Mouse (Mus musculus): ENCODE measurements at regions not wholly inside any gene's neighbourhood (a gene's known extent, or its start where the extent isn't known, plus 50 kb on each side); places are given as distances from the start of the nearest gene placed in this dataset.

DNA sequence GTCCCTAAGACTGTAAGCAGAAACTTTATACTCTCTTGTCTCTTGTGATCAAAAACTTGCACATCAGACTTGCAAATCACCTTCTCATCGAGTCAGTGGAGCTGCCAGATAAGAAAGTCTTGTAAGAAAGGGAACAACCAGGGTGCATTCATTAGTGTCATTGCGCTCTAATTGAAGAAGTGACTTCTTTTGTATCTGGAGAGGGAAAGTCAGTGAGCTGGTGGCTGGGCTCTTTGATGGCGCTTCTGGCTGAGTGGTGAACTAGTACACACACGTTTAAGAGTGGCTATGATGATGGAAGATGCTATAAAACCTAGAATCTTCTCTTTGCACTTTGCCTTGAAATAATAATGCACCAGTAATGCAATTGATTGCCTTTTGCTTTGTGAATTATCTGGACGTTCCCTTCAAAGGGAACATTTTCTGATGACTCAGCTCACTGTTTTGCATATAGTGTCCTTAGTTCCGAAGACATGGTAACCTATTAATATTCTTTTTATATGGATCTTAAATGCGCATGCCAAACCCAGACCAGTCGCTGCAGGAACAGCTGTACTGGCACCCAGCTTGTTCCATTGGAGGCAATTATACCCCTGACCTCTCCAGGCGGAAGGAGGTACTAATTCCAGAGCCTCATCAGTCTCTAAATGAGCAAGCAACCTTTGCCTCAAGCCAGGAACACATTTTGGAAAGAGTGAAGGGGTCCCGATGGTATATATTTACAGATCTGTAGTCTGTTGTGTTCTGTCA lies 147.3 kb upstream of the Cdh6 start:
- no peak for ATAC-seq (replicated peaks in 1 of 2; ENCODE audit: insufficient read depth in 1 of 2, low FRiP score in 2 of 2, low TSS enrichment in 1 of 2, low read depth in 1 of 2, poor library complexity in 2 of 2, severe bottlenecking in 2 of 2)

DNA sequence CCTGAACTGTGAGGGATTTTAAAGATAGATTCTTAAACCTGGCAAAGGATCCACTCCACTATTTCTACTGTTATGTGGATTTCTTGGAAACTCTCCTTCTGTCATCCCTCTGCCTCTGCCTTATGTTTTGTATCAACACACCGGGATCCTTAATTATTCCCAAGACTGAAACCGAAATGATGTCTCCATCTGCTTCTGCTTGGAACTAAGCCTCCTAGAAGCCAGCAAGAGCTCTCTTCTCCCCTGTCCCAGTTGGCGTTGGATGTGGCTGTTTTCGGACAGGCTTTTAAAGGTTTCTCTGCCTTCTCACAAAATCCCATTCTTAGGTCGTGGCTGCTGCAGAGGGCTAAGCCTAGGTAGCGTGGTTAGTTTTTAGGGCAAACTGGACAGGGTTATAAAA lies 131.1 kb upstream of the Cdh6 start:
- no peak for ATAC-seq (replicated peaks in 1 of 2; ENCODE audit: insufficient read depth in 1 of 2, low FRiP score in 2 of 2, low TSS enrichment in 1 of 2, low read depth in 1 of 2, poor library complexity in 2 of 2, severe bottlenecking in 2 of 2)

DNA sequence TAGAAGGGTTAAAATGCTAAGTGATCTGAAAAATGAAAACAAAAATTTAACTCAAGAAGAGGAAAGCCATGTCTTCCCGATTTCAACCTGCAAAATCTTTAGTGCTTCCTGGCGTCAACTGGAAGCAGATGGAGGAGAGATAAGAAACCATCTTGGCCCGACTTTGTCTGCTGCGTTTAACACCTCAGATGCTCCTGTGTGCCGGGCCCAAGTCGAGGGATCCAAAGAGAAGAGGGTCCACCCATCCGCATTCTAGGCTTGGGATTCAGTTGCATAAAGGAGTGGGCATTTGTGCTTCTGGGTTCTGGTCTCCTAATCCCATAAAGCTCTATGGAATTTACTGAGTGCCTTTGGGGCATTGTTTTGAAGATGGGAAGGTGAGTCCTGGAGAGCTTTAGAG lies 130.0 kb upstream of the Cdh6 start:
- ATAC-seq (replicated peaks in 1 of 2; ENCODE audit: insufficient read depth in 1 of 2, low FRiP score in 2 of 2, low TSS enrichment in 1 of 2, low read depth in 1 of 2, poor library complexity in 2 of 2, severe bottlenecking in 2 of 2), result no peak

DNA sequence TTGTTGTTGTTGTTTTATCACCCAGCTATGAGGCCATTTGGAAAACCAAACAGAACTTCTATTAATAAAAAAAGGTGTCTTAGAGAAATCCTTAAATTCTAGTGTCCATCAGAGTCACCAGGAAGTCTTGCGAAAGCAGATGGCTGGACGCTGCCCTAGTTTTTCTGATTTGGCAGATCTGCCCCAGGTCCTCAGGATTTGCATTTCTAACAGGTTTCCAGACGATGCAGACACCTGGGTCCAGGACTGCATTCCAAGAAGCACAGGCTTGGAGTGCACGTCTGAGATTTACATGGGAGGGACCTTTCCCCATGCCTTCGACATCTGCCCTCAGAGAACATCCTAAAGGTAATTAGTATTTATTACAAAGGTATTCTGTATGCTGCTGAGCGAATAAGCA lies 129.2 kb upstream of the Cdh6 start:
- no peak for ATAC-seq (replicated peaks in 1 of 2; ENCODE audit: insufficient read depth in 1 of 2, low FRiP score in 2 of 2, low TSS enrichment in 1 of 2, low read depth in 1 of 2, poor library complexity in 2 of 2, severe bottlenecking in 2 of 2)

DNA sequence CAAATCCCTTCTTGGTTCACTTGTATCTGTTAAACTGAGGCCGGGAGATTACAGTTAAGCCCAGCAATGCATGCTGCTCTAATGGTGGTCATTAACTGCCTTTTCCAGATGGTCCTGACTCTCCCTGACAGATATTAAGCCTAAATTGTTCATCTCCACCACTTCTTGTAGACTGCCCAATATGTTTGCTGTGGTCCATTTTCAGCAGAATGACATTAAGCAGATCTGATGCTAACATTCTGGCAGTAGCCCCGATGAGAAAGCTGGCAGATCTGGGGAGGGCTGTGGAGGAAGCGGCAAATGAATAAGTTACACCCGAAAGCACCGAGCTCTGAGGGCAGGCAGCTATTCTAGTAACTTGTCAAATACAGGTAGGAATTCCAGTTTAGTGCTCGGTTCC lies 123.5 kb upstream of the Cdh6 start:
- ATAC-seq (replicated peaks in 1 of 2; ENCODE audit: insufficient read depth in 1 of 2, low FRiP score in 2 of 2, low TSS enrichment in 1 of 2, low read depth in 1 of 2, poor library complexity in 2 of 2, severe bottlenecking in 2 of 2), result no peak

DNA sequence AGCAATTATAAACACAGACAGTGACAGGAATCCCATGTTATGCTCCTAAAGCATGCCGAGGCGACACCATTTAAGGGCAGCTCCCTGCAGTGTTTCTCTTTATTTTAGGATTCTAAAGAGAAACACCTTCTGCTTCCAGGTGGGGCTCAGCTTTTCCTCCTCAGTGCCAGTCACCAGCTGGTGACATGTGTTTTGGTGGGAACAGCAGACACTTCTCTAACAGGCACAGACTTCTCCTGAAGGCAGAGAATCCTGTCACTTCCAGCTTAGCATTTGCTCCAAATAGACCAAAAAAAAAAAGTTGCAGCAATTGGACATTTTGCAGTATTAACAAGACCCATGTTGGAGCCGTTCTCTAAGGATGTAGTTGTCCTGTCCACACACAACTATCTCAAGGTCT lies 115.6 kb upstream of the Cdh6 start:
- no peak for ATAC-seq (replicated peaks in 1 of 2; ENCODE audit: insufficient read depth in 1 of 2, low FRiP score in 2 of 2, low TSS enrichment in 1 of 2, low read depth in 1 of 2, poor library complexity in 2 of 2, severe bottlenecking in 2 of 2)

DNA sequence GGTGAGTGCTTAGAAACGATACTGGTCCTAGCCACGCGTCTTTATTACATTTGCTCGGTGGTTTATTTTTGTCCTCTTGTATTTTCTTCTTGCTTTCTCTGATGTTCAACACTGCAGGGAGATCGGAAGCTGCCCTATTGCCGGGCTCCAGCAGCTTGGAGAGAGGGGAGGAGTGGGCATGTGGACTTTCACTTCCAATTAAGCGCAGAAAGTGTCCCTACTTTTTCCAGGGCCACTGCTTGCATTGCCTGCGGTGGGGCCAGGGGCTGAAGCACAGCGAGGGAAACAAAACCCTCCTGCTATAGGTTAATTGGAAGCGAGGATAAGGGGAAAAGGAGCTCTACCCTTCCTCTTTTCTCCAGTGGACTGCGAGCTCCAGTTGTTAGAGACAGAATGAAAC lies 114.4 kb upstream of the Cdh6 start:
- no peak for ATAC-seq (replicated peaks in 1 of 2; ENCODE audit: insufficient read depth in 1 of 2, low FRiP score in 2 of 2, low TSS enrichment in 1 of 2, low read depth in 1 of 2, poor library complexity in 2 of 2, severe bottlenecking in 2 of 2)

DNA sequence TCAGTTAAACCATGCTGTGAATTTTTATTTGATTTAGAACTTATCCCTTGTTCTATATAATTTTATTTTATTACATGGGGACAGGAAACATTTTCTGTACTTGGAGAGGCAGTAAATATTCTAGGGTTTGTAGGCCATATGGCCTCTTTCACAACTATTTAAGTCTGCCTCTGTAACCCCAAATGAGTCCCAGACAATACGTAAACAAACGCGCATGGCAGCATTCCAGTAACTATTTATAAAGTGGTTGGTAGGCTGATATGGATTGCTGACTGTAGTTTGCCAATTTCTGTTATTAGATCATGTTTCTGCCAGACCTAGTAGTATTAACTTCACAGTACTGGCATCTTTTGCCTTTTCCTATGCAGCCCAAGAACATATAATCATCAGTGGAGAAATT lies 111.9 kb upstream of the Cdh6 start:
- no peak for ATAC-seq (replicated peaks in 1 of 2; ENCODE audit: insufficient read depth in 1 of 2, low FRiP score in 2 of 2, low TSS enrichment in 1 of 2, low read depth in 1 of 2, poor library complexity in 2 of 2, severe bottlenecking in 2 of 2)

DNA sequence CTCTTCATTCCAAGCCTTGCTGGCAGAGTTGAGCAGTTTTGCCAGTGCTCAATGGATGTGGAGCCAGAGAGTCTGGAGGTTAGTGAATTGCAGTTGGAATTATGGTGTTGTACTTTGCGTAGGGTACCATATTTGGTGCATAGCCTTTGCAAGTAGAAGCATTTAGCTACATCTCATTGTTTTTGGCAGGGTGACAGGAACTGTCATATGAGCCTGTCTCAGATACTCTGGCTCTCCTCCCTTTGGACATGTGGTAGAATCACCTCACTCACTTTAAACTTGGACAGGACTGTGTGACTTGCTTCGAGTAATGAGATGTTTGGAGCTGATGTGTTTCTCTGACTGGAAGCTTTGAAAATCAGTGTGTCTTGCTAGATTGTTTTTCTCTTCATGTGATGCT lies 110.7 kb upstream of the Cdh6 start:
- no peak for ATAC-seq (replicated peaks in 1 of 2; ENCODE audit: insufficient read depth in 1 of 2, low FRiP score in 2 of 2, low TSS enrichment in 1 of 2, low read depth in 1 of 2, poor library complexity in 2 of 2, severe bottlenecking in 2 of 2)

DNA sequence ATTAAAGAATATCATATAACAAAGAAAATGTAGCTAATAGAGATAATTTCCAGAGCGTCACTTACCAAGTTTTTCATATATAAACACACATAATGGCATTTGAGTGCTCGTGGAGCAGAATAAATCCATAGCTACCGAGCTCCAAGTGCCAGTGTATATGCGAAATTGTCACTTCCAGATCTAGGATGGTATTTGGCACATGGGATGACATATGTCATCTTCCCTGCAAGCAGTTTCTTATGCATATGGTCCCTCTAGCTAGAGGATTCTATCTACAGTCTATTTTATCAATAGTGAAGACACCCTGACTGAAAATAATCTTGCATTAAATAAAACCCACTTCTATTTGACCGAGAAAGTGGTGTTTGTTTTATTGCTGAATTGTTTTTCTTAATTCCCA lies 109.6 kb upstream of the Cdh6 start:
- no peak for ATAC-seq (replicated peaks in 1 of 2; ENCODE audit: insufficient read depth in 1 of 2, low FRiP score in 2 of 2, low TSS enrichment in 1 of 2, low read depth in 1 of 2, poor library complexity in 2 of 2, severe bottlenecking in 2 of 2)

DNA sequence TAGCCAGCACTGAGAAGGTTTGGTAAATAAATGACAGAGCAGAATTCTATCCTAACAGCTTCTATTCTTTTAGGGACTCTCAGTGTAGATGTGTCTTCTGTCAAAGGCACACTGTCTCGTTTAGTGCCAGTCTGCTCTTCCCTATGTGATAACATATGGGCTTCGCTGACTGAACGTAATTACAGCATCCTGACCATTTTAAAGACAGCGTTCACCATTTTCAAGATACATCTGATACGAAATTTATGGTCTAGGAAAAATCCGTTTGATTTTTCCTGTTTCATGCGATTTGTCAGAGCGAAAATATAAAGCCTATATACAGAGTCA lies 103.4 kb upstream of the Cdh6 start:
- ATAC-seq (replicated peaks in 1 of 2; ENCODE audit: insufficient read depth in 1 of 2, low FRiP score in 2 of 2, low TSS enrichment in 1 of 2, low read depth in 1 of 2, poor library complexity in 2 of 2, severe bottlenecking in 2 of 2), result no peak

DNA sequence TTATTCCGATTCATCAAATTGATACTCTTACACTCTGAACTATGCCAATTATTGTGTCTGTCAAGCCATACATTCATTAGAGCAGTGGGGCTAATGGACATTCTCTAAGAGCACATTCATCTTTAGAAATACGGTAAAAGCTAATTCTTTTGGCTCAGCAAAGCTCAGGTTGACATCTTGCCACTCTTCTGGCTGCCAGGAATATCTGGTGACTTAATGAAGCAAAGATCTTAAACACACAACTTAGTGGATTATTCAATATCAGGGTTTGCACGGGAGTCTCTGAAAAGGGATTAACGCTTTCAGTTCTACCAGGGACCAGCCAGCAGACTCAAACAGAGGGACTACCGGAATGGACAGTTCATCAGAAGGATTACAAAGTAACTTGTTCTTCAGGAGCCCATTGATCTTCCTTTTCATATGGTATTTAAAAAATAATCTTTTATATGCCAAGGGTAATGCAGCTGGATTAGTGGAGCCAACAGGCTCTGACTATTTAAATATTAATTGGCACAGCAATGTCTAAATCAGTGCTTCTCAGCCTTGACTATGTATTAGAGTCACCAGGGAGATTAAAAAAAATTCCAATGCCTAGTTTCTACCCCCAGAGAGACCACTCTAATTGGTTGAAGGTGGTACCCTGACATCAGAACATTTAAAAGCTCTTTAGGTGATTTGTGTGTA lies 102.9 kb upstream of the Cdh6 start:
- no peak for ATAC-seq (replicated peaks in 1 of 2; ENCODE audit: insufficient read depth in 1 of 2, low FRiP score in 2 of 2, low TSS enrichment in 1 of 2, low read depth in 1 of 2, poor library complexity in 2 of 2, severe bottlenecking in 2 of 2)

DNA sequence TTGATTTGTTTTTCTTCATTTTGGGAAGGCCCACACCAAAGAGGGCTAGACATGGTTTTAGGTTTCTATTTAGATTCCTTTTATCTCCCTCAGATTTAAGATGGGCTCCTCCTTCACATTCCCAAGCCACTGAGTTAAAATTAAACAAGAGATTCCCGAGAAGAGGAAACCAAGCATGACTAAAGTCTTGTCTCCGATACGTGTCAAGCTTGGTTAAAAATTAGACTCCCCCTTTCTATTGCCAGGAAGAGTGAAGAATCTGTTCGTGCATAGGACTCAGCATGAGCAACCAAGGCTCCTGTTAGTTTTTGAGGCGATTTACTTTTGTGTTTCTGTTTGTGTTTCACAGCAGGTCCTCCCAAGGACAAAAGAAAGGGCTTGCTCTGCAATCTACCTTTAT lies 101.9 kb upstream of the Cdh6 start:
- ATAC-seq (replicated peaks in 1 of 2; ENCODE audit: insufficient read depth in 1 of 2, low FRiP score in 2 of 2, low TSS enrichment in 1 of 2, low read depth in 1 of 2, poor library complexity in 2 of 2, severe bottlenecking in 2 of 2), result no peak

DNA sequence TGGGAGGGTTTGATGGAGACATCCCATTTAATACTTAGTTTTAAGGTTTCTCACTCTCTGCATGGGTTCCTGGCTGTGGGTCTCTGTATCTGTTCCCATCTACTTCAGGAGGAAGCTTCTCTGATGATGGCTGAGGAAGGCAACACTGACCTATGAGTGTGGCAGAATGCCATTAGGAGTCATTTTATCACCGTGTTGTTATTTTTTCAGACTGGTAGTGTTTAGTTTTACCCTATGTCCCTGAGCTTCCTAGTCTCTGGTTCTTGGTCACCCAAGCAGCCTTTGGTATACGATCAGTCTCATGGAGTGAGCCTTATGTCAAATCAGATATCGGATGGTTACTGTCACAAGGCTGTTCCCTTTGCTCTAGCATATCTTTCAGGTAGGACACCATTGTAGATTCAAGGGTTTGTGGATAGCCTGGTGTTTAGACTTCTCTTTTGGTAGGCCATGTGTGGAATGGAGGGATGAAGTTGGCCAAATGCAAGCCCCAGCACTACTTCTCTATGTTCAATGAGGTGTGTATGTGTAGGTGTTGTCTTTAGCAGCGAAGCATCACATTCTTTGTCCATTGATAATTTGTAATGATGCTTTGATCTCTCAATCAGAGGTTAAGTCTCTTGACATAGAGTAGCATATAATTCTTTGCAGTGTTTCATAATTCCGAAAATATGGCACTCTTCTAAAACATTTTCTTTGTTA lies 101.0 kb upstream of the Cdh6 start:
- no peak for ATAC-seq (replicated peaks in 1 of 2; ENCODE audit: insufficient read depth in 1 of 2, low FRiP score in 2 of 2, low TSS enrichment in 1 of 2, low read depth in 1 of 2, poor library complexity in 2 of 2, severe bottlenecking in 2 of 2)

DNA sequence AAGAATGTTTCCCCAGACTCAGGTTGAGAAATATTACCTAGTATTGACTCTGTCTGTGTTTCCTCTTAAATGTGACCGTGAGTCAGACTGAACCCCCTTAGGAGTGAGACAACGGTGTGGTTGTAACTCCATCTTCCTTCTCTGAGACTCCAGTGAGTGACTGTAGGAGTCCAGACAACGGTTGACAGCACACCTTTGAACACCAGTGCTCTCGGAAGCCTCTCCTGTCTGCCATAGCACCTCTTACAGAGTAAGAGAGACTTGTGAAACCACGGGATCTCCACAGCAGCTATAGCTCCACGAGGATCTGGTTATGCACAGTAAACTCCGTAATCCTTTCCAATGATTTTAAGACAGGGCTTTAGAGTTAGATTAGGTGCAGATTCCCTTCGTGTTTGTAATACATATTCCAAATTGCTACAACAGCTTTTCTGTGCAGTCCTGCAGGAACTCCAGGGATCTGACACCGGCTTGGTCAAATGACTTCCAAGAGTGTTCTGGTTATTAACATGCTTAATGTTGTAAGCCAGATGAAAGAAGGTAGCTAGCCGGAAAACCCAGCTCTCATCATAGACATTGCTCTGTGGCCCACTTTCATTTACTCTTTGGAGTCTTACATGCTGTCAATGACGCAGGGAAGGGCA lies 72.7 kb upstream of the Cdh6 start:
- no peak for ATAC-seq (replicated peaks in 1 of 2; ENCODE audit: insufficient read depth in 1 of 2, low FRiP score in 2 of 2, low TSS enrichment in 1 of 2, low read depth in 1 of 2, poor library complexity in 2 of 2, severe bottlenecking in 2 of 2)

DNA sequence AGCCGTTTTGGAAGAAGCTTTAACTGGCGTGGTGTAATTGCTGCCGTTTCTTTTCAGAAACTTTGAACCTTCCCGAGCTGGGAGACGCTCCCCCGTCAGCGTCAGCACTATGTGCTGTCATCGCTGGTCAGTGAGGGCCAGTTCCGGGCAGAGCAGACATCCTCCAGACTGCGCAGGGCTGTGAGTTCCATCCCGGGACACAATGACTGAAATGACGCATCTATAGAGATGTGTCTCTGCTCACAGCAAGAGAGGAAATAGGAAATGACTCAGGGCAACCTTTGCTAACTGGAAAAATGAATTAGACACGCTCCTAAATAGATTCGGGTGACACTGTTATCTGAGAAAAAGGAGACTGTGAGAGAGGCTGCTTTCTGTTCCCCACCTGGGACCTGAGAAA lies 70.8 kb upstream of the Cdh6 start:
- no peak for ATAC-seq (replicated peaks in 1 of 2; ENCODE audit: insufficient read depth in 1 of 2, low FRiP score in 2 of 2, low TSS enrichment in 1 of 2, low read depth in 1 of 2, poor library complexity in 2 of 2, severe bottlenecking in 2 of 2)

DNA sequence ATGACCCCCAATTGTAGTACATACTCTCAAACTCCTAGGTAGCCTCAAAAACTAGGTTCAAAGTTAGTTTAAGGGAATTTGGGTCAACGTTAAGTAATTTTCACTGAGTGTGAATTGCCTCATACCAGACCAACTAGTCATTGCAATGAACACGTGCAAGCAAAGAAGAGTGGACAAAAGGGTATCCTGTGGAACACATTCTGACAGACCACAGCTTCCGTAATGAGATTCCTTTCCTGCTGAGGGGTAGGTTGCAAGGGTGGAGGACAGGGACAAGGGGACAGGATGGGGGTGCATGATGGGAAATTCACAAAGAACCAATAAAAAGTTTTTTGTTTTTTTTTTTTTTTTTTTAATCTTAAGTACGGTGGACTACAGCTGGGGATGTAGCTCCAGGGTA lies 70.1 kb upstream of the Cdh6 start:
- ATAC-seq (replicated peaks in 1 of 2; ENCODE audit: insufficient read depth in 1 of 2, low FRiP score in 2 of 2, low TSS enrichment in 1 of 2, low read depth in 1 of 2, poor library complexity in 2 of 2, severe bottlenecking in 2 of 2), result no peak

DNA sequence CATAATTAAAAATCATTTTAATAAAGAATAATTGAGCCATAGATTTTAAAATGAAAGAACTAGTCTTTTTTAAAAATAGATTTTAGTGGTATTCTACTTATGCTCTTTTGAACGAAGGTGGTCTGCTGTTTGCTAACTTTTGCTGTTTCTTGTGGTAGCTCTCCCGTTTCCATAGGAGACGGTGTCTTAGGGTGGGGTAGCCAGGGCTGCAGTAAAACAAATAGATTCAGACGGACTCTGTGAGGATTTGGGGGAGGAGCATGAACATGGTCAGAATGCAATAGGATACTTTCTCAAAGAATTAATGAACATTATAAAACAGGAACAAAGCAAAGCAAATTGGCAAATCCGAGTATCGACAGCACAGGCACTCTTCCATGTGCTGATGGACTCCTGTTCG lies 67.5 kb upstream of the Cdh6 start:
- ATAC-seq (replicated peaks in 1 of 2; ENCODE audit: insufficient read depth in 1 of 2, low FRiP score in 2 of 2, low TSS enrichment in 1 of 2, low read depth in 1 of 2, poor library complexity in 2 of 2, severe bottlenecking in 2 of 2), result no peak

Measured in hematopoietic stem cell, adult 5-6 weeks (primary cell).